Mouse (Mus musculus) brown adipose tissue, adult 24 weeks (tissue): ENCODE measurements around the gene Zcchc24. TPM values are rescaled to one million over a fixed set of nuclear protein-coding genes. Genes with fewer than 3 reads are reported as not detected.

Source experiments
- H3K27ac ChIP-seq: fragments of 200-500 bp; replicated peaks from 2 replicates; pipeline ENCODE4 v1.5.1; 2012; ENCODE audit warnings: low read depth, mild to moderate bottlenecking, low read length
- H3K4me1 ChIP-seq: fragments of 200-500 bp; 2 replicates; pipeline ENCODE4 v1.6.1; 2012; ENCODE audit warnings: low read length, mixed read lengths; ENCODE audit not compliant: control insufficient read depth, insufficient read depth, insufficient read length
- H3K4me3 ChIP-seq: fragments of 200-500 bp; 2 replicates; pipeline ENCODE4 v1.5.1; 2012; ENCODE audit warnings: low read depth, mild to moderate bottlenecking, low read length, moderate library complexity; ENCODE audit not compliant: insufficient read depth
- polyA plus RNA-seq: library from polyadenylated mRNA; stranded (reverse); fragments of >200 nt; gene quantifications from 2 replicates; pipeline ENCODE4 v1.2.4, GENCODE M21; 2012; ENCODE audit not compliant: missing spikeins, insufficient read depth, insufficient read length

The Zcchc24 gene
- polyA plus RNA-seq, 1 experiment, result 42.1 TPM

DNA sequence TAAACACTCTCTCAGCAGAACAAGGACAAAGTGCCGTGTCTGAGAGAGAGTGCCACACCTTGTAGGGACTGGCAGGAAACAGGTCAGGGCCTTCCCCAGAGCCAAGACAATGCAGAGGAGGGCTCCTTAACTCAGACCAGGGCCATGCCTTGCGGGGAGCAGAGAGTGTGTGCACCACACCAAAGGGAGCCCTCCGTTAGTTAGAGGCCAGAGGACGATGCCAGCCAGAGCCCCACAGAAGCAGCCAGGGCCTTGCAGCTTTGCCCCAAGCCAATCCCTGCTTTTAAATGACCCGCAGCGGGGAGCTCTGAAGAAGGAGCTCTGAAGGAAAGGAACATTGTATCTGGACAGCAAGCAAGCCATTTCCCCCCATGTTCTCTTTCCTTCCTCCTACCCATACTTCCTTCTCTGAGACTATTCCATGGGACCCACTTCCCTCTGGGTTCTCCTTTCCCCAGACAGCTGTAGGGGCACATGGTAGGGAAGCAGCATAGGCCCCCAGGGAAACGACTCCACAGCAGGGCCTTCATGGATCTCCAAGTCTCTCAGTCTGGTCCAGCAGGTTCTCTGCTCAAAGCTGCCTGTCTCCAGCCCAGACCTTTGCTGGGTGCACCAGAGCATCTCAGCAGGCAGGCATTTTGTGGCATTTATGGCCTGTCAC is 105.1 kb downstream of the Zcchc24 start:
- Histone ChIP-seq H3K27ac (no peak overlapping the region), H3K4me1 (no peaks in the 10 kb centered on the region), H3K4me3 (no peak overlapping the region)

Other genes starting within 250 kb of the Zcchc24 start
- gene Ppif, start 74.9 kb downstream of the Zcchc24 start, polyA plus RNA-seq, result 67.7 and 79.0 TPM in 2 replicates
- gene Anxa11, start 73.1 kb upstream of the Zcchc24 start, polyA plus RNA-seq, result 33.6 and 35.3 TPM in 2 replicates
- 2.8 and 6.4 TPM in 2 replicates for gene Plac9a, start 134.1 kb upstream of the Zcchc24 start, polyA plus RNA-seq
- 3.9 and 4.5 TPM in 2 replicates for gene Tmem254a, start 158.6 kb upstream of the Zcchc24 start, polyA plus RNA-seq
- gene Cphx1, start 169.3 kb upstream of the Zcchc24 start, polyA plus RNA-seq, result not detected in 2 replicates
- gene Duxbl1, start 209.5 kb upstream of the Zcchc24 start, polyA plus RNA-seq, result not detected in 2 replicates